Comparison of ENCODE assay signal across 8 mouse cellular contexts in the genomic region with DNA sequence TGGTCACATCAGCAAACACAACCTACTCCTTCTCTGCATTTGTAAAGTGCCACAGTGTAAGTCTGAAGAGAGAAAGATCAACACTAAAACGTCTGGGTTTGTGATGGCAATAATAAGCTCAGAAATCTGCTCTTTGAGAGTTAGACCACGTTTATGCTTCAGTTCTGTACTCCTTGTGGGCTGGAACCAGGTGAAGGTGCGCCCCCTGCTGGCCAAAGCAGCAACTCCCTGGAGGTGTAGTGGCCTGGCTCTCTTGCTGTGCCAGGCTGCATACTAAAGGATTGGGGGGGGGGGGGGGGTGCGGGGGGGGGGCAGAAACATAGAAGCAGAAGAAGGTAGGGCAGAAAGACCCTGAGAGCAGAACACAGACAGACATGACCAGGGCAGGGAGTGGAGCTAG. TPM values are rescaled to one million over a fixed set of nuclear protein-coding genes. Genes with fewer than 3 reads are reported as not detected.
DNase-seq lines count a peak whose midpoint lies in the region; ATAC-seq and TF ChIP-seq lines count a peak whose summit lies in the region.

No protein-coding gene starts in this region.

- H3K4me3 ChIP-seq in ES-Bruce4 (ENCODE audit: low read depth, low read length), result no peak overlapping the region
- no peak overlapping the region for H3K4me3 ChIP-seq in forebrain, embryonic 16.5 days (replicated peaks; ENCODE audit: low read length)

- WGBS in forebrain, embryonic 16.5 days, result 0% methylated on average over 4 of the region's 4 CpGs

- H3K36me3 ChIP-seq in ES-Bruce4 (ENCODE audit: control insufficient read depth, insufficient read depth, low read length, poor library complexity, severe bottlenecking), result no peaks in the 10 kb centered on the region
- no peaks in the 10 kb centered on the region for H3K36me3 ChIP-seq in forebrain, embryonic 16.5 days (ENCODE audit: control insufficient read depth, insufficient read depth)

- peak; percentile 65 for TF ChIP-seq CTCF in ES-Bruce4 (IDR thresholded peaks at IDR 0.05; ENCODE audit: low read depth, low read length)

- no peak overlapping the region for H3K27ac ChIP-seq in ES-Bruce4 (ENCODE audit: insufficient read depth, low read length)
- H3K27ac ChIP-seq in forebrain, embryonic 16.5 days (ENCODE audit: low read length), result no peak overlapping the region

- H3K4me1 ChIP-seq in ES-Bruce4 (ENCODE audit: control insufficient read depth, insufficient read depth, low read length), result no peaks in the 10 kb centered on the region
- no peaks in the 10 kb centered on the region for H3K4me1 ChIP-seq in forebrain, embryonic 16.5 days (replicated peaks; ENCODE audit: control insufficient read depth, insufficient read depth, low read length)

- DNase-seq in cerebellum, adult 11 months, result peak; percentile 1
- DNase-seq in heart, postnatal 36 days, result peak; percentile 27 to 66
- peak; percentile 37 for DNase-seq in layer of hippocampus, adult 11-12 months (ENCODE audit: low spot score)
- peak; percentile 24 to 46 for DNase-seq in lung, adult 18-20 months
- DNase-seq in thymus, postnatal 14 days, result peak; percentile 45

- no peak overlapping the region for H3K9ac ChIP-seq in ES-Bruce4 (ENCODE audit: low read depth, poor library complexity, severe bottlenecking)
- no peak overlapping the region for H3K9ac ChIP-seq in forebrain, embryonic 16.5 days (replicated peaks; ENCODE audit: low read depth, low read length)

- TF ChIP-seq POLR2A in ES-Bruce4 (IDR thresholded peaks at IDR 0.05; ENCODE audit: insufficient read depth, low read length), result no peak

- TF ChIP-seq EP300 in ES-Bruce4 (IDR thresholded peaks at IDR 0.05; ENCODE audit: insufficient read depth, low read depth, low read length), result no peak

- no peaks in the 10 kb centered on the region for H3K27me3 ChIP-seq in ES-Bruce4 (ENCODE audit: control insufficient read depth, insufficient read depth, low read length, poor library complexity, severe bottlenecking)
- H3K27me3 ChIP-seq in forebrain, embryonic 16.5 days (replicated peaks; ENCODE audit: control insufficient read depth, insufficient read depth, low read length), result no peaks in the 10 kb centered on the region

- H3K4me2 ChIP-seq in forebrain, embryonic 16.5 days (ENCODE audit: low read length), result no peak overlapping the region

- intact Hi-C loops in heart, postnatal 36 days (cut with DNase I), result no loop called here

- no peaks in the 10 kb centered on the region for H3K9me3 ChIP-seq in ES-Bruce4 (replicated peaks; ENCODE audit: control insufficient read depth, insufficient read depth, low read length, poor library complexity, severe bottlenecking)
- no peaks in the 10 kb centered on the region for H3K9me3 ChIP-seq in forebrain, embryonic 16.5 days (ENCODE audit: control insufficient read depth, low read length)

- ATAC-seq in forebrain, embryonic 16.5 days, result peak; percentile 78
- ATAC-seq in neutrophil, adult 5-6 weeks (ENCODE audit: extremely low read depth, insufficient number of reproducible peaks, low FRiP score, poor library complexity, severe bottlenecking), result peak; percentile 39; the same call in 1 of the 2 replicates

RNA-seq across cellular contexts. Expression of a gene that starts 18.2 kb away (rescaled TPM):
- not detected in 2 replicates for polyA plus RNA-seq in ES-Bruce4 (2011; ENCODE audit: insufficient read depth, insufficient read length, low read depth, missing spikeins)
- not detected in 2 replicates for polyA plus RNA-seq in forebrain, embryonic 16.5 days (2015; fragmentation: Nextera tagmentation; extraction: Ambion mirVana)
- not detected for total RNA-seq in heart, postnatal 36 days (2021)
- not detected in 2 replicates for total RNA-seq in neutrophil, adult 5-6 weeks (2017)

RNA-seq across cellular contexts. Expression of a gene that starts 27.0 kb away (rescaled TPM):
- not detected in 2 replicates for polyA plus RNA-seq in ES-Bruce4 (2011; ENCODE audit: insufficient read depth, insufficient read length, low read depth, missing spikeins)
- not detected in 2 replicates for polyA plus RNA-seq in forebrain, embryonic 16.5 days (2015; fragmentation: Nextera tagmentation; extraction: Ambion mirVana)
- not detected for total RNA-seq in heart, postnatal 36 days (2021)
- total RNA-seq in neutrophil, adult 5-6 weeks (2017), result not detected in 2 replicates

RNA-seq across cellular contexts. Expression of a gene that starts 58.7 kb away (rescaled TPM):
- 1.0 and 2.0 TPM in 2 replicates for polyA plus RNA-seq in ES-Bruce4 (2011; ENCODE audit: insufficient read depth, insufficient read length, low read depth, missing spikeins)
- 4.8 and 4.9 TPM in 2 replicates for polyA plus RNA-seq in forebrain, embryonic 16.5 days (2015; fragmentation: Nextera tagmentation; extraction: Ambion mirVana)
- total RNA-seq in heart, postnatal 36 days (2021), result 1 to 10 TPM; 3.7 to 4.7 TPM
- not detected in 2 replicates for total RNA-seq in neutrophil, adult 5-6 weeks (2017)
